Mouse (Mus musculus) myocyte (in vitro differentiated cells): Measurements from ENCODE around the gene Golga2.

Experiments
- MAX ChIP-seq: IDR thresholded peaks from one replicate; pipeline ENCODE4 v1.6.1; 2011; ENCODE audit warnings: low read depth, mild to moderate bottlenecking, control low read depth
- MYOG ChIP-seq, 3 experiments: IDR thresholded peaks; one replicate each; pipeline ENCODE4 v1.6.1; 2011; ENCODE audit warnings: control low read depth in 2 of 3, low read depth in 2 of 3, mild to moderate bottlenecking in 2 of 3; ENCODE audit not compliant: insufficient read length in 2 of 3, control insufficient read depth in 1 of 3, insufficient read depth in 1 of 3
- POLR2A ChIP-seq: IDR thresholded peaks from one replicate; pipeline ENCODE4 v1.6.1; 2011; ENCODE audit warnings: low read depth, mild to moderate bottlenecking, control low read depth, moderate library complexity; ENCODE audit not compliant: insufficient read length
- POLR2AphosphoS2 ChIP-seq: IDR thresholded peaks from one replicate; pipeline ENCODE4 v1.6.1; 2011; ENCODE audit warnings: low read depth, control low read depth; ENCODE audit not compliant: insufficient read length
- REST ChIP-seq: IDR thresholded peaks from one replicate; pipeline ENCODE4 v1.6.1; 2011; ENCODE audit warnings: mild to moderate bottlenecking, control low read depth, moderate library complexity; ENCODE audit not compliant: insufficient read depth, insufficient read length
- SRF ChIP-seq: IDR thresholded peaks from one replicate; pipeline ENCODE4 v1.6.1; 2011; ENCODE audit warnings: low read depth; ENCODE audit not compliant: control insufficient read depth, insufficient read length
- USF1 ChIP-seq: IDR thresholded peaks from one replicate; pipeline ENCODE4 v1.6.1; 2011; ENCODE audit warnings: low read depth, mild to moderate bottlenecking, control low read depth, moderate library complexity

DNA sequence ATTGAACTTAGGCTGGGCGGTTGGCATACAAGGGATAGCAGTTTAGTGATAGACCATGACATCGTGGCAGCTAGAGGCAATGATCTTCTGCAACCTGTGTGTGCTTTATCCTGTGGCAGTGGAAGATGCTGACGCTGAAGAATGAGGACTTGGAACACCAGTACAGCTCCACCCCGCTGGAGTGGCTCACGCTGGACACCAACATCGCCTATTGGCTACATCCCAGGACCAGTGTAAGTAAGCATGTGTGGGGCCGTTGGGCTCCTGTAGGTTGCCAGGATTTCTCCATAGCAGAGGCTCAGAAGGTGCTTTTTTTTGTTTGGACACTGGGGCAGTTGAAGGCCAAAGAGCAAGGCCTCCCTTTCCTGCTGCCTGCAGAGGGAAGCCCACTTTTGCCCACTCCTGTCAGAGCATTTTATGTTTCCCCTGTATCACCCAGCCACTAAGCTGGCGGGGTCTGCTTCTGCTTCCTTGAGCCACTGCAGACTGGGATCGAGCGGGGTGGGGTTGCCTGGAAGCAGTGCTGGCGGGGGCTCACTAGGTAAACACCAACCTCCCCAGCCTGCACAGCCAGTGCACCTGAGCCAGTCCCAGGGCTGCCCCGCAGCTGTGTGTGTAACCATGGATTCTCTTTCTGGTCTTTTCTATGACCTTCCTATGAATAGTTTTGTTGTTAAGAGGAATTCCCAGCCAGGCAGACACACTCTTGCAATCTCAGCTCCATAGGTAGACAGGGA is 35.2 kb upstream of the Golga2 start:
- no peak for TF ChIP-seq POLR2A
- no peak for TF ChIP-seq USF1
- no peak for TF ChIP-seq MAX
- TF ChIP-seq REST: no peak
- no peak for TF ChIP-seq SRF
- TF ChIP-seq POLR2AphosphoS2: peak; percentile 14
- no peak for TF ChIP-seq MYOG (IDR thresholded peaks at IDR 0.05; ENCODE audit: control insufficient read depth in 1 of 3, insufficient read depth in 1 of 3, insufficient read length in 2 of 3, low read depth in 2 of 3)
